Comparison of ENCODE assay signal across 12 mouse cellular contexts in genomic region chr6:119860236-119860635, GRCm38 (mm10).
"Had no signal": no experiment of that assay in that cellular context is flagged by ENCODE, and none has a peak within 500 bp of the region (broad histone marks: within the 10 kb centered on the region; RNA-seq: fewer than 3 reads in every experiment).

No protein-coding gene starts in this region.

- DNase-seq: left cerebral cortex, postnatal 4 days; liver; liver, embryonic 13.5 days; liver, postnatal 0 days; lung, adult 18-20 months; lung, adult 2 months; lung, embryonic 14.5 days; lung, postnatal 10 days; lung, postnatal 14 days; lung, postnatal 36 days; lung, postnatal 4 days; midbrain, embryonic 14.5 days had no signal
